Mouse (Mus musculus): ENCODE data around the gene Hnrnpm. TPM values are rescaled to one million over a fixed set of nuclear protein-coding genes. Genes with fewer than 3 reads are reported as not detected.

Gene Hnrnpm
- polyA plus RNA-seq, 1 experiment = 220 TPM

DNA sequence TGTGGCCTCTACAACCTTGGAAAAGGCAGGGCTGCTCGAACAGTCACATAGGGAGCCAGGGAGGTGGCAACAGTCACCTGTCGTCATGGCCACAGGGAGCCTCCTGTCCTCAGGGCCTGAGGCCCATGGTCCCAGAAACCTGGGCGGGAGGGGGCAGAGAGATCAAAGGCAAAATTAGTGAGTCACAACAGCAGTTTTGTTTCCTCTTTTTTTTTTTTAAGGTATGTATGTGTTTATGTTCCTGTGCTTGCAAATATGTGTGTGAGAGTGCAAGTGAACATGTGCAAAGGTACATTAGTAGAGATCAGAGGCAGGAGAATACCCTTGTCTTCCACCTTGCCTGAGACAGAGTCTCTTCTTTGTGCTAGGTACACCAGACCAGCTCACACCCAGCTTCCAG lies 23.2 kb upstream of the Hnrnpm start:
- TF ChIP-seq POLR2A (IDR thresholded peaks at IDR 0.05; ENCODE audit: control insufficient read depth, extremely low read depth, insufficient read depth, low read length, poor library complexity) (no peak), CTCF (IDR thresholded peaks at IDR 0.05; ENCODE audit: borderline replicate concordance, control insufficient read depth, extremely low read depth, insufficient read depth, low read length, poor library complexity) (no peak)
- H3K4me3 ChIP-seq (ENCODE audit: control insufficient read depth, insufficient read depth, low read length) = no peak overlapping the region
- no peak for DNase-seq
- 98% methylated on average over 3 of the region's 3 CpGs for WGBS
- no peaks in the 10 kb centered on the region for H3K27me3 ChIP-seq (ENCODE audit: control insufficient read depth, insufficient read depth, low read length)
- no peaks in the 10 kb centered on the region for H3K4me1 ChIP-seq (replicated peaks; ENCODE audit: control insufficient read depth, insufficient read depth, low read length)
- peaks cover 34% of the 10 kb centered on the region for H3K36me3 ChIP-seq (ENCODE audit: control insufficient read depth, insufficient read depth, low read length)
- no peak overlapping the region for H3K27ac ChIP-seq (ENCODE audit: control insufficient read depth, insufficient read depth, low read length)

DNA sequence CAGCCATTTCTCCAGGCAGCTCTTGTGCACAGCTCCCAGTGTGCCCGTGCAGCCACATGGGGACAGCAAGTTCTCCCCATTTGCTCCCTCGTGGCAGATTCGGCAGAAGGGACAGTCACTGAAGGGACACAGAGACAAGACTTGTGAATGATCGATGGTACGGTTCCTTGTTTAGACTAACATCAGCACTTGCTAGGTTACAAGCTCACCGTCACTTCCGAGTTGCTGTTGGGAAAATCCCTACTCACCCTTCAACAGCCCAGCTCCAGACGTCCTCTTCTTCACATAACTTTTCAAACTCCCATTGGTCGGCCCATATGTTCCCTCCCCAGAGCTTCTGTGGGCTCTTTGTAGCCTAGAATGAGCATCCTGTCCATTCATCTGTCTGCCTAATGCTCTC lies 16.4 kb upstream of the Hnrnpm start:
- 97% methylated on average over 9 of the region's 9 CpGs for WGBS
- no peak overlapping the region for H3K4me3 ChIP-seq (ENCODE audit: control insufficient read depth, insufficient read depth, low read length)
- DNase-seq = no peak
- no peak overlapping the region for H3K27ac ChIP-seq (ENCODE audit: control insufficient read depth, insufficient read depth, low read length)
- no peak for TF ChIP-seq CTCF (IDR thresholded peaks at IDR 0.05; ENCODE audit: borderline replicate concordance, control insufficient read depth, extremely low read depth, insufficient read depth, low read length, poor library complexity)
- TF ChIP-seq POLR2A (IDR thresholded peaks at IDR 0.05; ENCODE audit: control insufficient read depth, extremely low read depth, insufficient read depth, low read length, poor library complexity) = no peak
- peaks cover 38% of the 10 kb centered on the region for H3K36me3 ChIP-seq (ENCODE audit: control insufficient read depth, insufficient read depth, low read length)
- H3K4me1 ChIP-seq (replicated peaks; ENCODE audit: control insufficient read depth, insufficient read depth, low read length) = no peaks in the 10 kb centered on the region
- no peaks in the 10 kb centered on the region for H3K27me3 ChIP-seq (ENCODE audit: control insufficient read depth, insufficient read depth, low read length)

DNA sequence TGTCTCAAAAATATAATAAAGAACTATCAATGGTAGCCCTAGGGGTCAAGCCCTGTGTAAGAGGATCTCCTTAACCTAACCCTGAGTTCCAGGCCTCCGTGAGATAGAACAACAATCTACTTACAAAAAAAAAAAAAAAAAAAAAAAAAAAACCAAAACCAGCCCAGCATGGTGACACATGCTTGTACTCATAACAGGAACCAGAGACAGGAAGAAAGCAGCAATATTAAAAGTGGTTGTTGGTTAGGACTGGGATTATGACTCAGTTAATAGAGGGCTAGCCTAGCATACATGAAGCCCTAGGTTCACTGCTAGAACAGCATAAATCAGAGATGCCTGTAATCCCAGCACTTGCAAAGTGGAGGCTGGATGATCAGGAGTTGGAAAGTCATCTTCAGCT lies 15.5 kb upstream of the Hnrnpm start:
- H3K4me3 ChIP-seq (ENCODE audit: control insufficient read depth, insufficient read depth, low read length) = no peak overlapping the region
- peaks cover 40% of the 10 kb centered on the region for H3K36me3 ChIP-seq (ENCODE audit: control insufficient read depth, insufficient read depth, low read length)
- H3K27ac ChIP-seq (ENCODE audit: control insufficient read depth, insufficient read depth, low read length) = no peak overlapping the region
- TF ChIP-seq CTCF (IDR thresholded peaks at IDR 0.05; ENCODE audit: borderline replicate concordance, control insufficient read depth, extremely low read depth, insufficient read depth, low read length, poor library complexity) = no peak
- no peak for TF ChIP-seq POLR2A (IDR thresholded peaks at IDR 0.05; ENCODE audit: control insufficient read depth, extremely low read depth, insufficient read depth, low read length, poor library complexity)
- no peak for DNase-seq
- WGBS = 67% methylated on average over 1 of the region's 1 CpGs
- no peaks in the 10 kb centered on the region for H3K27me3 ChIP-seq (ENCODE audit: control insufficient read depth, insufficient read depth, low read length)
- no peaks in the 10 kb centered on the region for H3K4me1 ChIP-seq (replicated peaks; ENCODE audit: control insufficient read depth, insufficient read depth, low read length)

DNA sequence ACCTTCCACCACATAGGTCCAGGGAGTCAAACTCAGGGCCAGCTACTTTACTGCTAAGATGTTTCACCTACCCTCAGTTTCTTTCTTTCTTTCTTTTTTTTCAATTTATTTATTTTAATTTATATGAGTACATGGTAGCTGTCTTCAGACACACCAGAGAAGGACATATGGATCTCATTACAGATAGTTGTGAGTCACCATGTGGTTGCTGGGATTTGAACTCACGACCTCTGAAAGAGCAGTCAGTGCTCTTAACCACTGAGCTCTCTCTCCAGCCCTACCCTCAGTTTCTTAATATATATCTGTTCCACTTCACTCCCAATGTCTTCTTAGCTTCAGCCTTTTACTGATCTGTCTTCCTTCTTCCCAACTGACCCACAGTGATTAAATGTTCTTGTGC lies 8.8 kb upstream of the Hnrnpm start:
- H3K27ac ChIP-seq (ENCODE audit: control insufficient read depth, insufficient read depth, low read length) = no peak overlapping the region
- H3K4me3 ChIP-seq (ENCODE audit: control insufficient read depth, insufficient read depth, low read length) = no peak overlapping the region
- H3K27me3 ChIP-seq (ENCODE audit: control insufficient read depth, insufficient read depth, low read length) = no peaks in the 10 kb centered on the region
- WGBS = 88% methylated on average over 1 of the region's 1 CpGs
- TF ChIP-seq CTCF (IDR thresholded peaks at IDR 0.05; ENCODE audit: borderline replicate concordance, control insufficient read depth, extremely low read depth, insufficient read depth, low read length, poor library complexity) (no peak), POLR2A (IDR thresholded peaks at IDR 0.05; ENCODE audit: control insufficient read depth, extremely low read depth, insufficient read depth, low read length, poor library complexity) (no peak)
- DNase-seq = no peak
- peaks cover 42% of the 10 kb centered on the region for H3K36me3 ChIP-seq (ENCODE audit: control insufficient read depth, insufficient read depth, low read length)
- H3K4me1 ChIP-seq (replicated peaks; ENCODE audit: control insufficient read depth, insufficient read depth, low read length) = no peaks in the 10 kb centered on the region

DNA sequence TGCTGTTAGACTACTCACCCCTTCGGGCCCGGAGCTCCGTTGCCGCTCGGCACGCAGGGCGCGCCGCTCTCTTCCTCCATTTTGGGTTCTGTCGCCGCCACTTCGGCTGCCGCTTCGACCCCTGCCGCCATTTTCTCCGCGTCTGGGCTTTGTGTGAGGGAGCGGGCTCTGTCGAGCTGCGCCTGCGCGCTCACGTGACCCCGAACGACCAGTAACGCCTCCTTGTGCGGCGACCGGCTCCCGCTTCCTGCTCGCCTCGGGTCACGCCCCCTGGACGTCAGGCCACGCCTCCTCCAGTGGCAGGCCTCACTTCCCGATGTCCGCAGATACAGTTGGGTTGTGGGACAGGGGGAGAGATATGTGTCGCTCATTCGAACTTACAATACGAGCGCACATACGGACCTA lies 1.4 kb downstream of the Hnrnpm start:
- DNase-seq = peak; percentile 99
- TF ChIP-seq CTCF (IDR thresholded peaks at IDR 0.05; ENCODE audit: borderline replicate concordance, control insufficient read depth, extremely low read depth, insufficient read depth, low read length, poor library complexity) = no peak
- TF ChIP-seq POLR2A (IDR thresholded peaks at IDR 0.05; ENCODE audit: control insufficient read depth, extremely low read depth, insufficient read depth, low read length, poor library complexity) = peak; percentile 95
- under 1% methylated on average over 42 of the region's 42 CpGs for WGBS
- peak overlapping the region; percentile 50 for H3K27ac ChIP-seq (ENCODE audit: control insufficient read depth, insufficient read depth, low read length)
- no peaks in the 10 kb centered on the region; the same call in 1 of the 2 replicates for H3K4me1 ChIP-seq (replicated peaks; ENCODE audit: control insufficient read depth, insufficient read depth, low read length)
- H3K4me3 ChIP-seq (ENCODE audit: control insufficient read depth, insufficient read depth, low read length) = peak overlapping the region; percentile 73
- no peaks in the 10 kb centered on the region for H3K27me3 ChIP-seq (ENCODE audit: control insufficient read depth, insufficient read depth, low read length)
- no peaks in the 10 kb centered on the region for H3K36me3 ChIP-seq (ENCODE audit: control insufficient read depth, insufficient read depth, low read length)

DNA sequence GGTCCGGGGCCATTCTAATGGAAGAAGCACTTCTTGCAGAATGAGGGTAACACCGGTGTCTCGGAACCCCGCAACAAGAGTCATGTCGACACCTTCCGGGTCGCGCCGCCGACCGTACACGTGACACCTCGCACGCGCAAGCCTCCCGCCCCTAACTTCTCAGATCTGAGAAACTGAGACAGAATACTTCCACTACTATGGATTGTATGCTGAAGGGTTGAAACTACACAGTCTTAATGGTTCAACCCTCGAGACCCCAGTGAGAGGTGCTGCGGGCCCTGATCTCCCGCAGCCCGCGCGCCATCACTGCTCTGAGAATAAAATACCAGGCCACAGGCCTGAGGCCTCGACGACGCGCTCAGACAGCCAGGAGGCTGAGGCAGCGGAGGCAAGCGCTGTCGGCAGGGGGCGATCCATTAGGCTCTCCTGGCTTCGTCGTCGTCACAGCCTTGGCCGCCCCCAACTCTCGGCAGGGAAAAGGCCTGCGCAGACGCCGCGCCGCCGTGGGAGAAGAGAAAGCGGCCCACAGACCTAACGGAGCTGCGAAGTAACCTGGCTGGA lies 1.9 kb downstream of the Hnrnpm start:
- TF ChIP-seq CTCF (IDR thresholded peaks at IDR 0.05; ENCODE audit: borderline replicate concordance, control insufficient read depth, extremely low read depth, insufficient read depth, low read length, poor library complexity) (0 out of 2 replicates have a peak, but pooled peaks have one; percentile 31), POLR2A (IDR thresholded peaks at IDR 0.05; ENCODE audit: control insufficient read depth, extremely low read depth, insufficient read depth, low read length, poor library complexity) (no peak)
- Histone ChIP-seq H3K36me3 (ENCODE audit: control insufficient read depth, insufficient read depth, low read length) (no peaks in the 10 kb centered on the region), H3K4me3 (ENCODE audit: control insufficient read depth, insufficient read depth, low read length) (peak overlapping the region; percentile 73), H3K27me3 (ENCODE audit: control insufficient read depth, insufficient read depth, low read length) (no peaks in the 10 kb centered on the region), H3K27ac (ENCODE audit: control insufficient read depth, insufficient read depth, low read length) (peak overlapping the region; percentile 50), H3K4me1 (replicated peaks; ENCODE audit: control insufficient read depth, insufficient read depth, low read length) (no peaks in the 10 kb centered on the region; the same call in 1 of the 2 replicates)
- DNase-seq = peak; percentile 74
- WGBS = under 1% methylated on average over 41 of the region's 44 CpGs

DNA sequence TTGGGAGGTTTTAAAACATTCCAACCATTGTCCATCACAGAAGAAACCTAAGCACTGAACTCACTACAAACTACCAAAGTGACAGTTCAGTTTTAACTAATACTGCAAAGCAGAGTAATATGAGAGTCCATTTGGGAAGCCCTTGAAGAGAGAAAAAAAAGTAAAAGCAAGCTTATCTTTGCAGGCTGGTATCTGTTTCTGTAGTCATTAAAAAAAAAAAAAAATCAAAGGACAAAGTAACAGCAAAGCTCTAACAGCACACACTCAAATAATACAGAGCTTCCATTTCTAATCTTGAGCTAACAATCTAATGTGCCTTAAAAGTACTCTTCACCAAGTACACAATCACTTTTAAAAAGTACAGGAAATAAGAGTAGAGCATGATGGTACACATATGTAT lies 4.9 kb downstream of the Hnrnpm start:
- Histone ChIP-seq H3K36me3 (ENCODE audit: control insufficient read depth, insufficient read depth, low read length) (peaks cover 8% of the 10 kb centered on the region), H3K4me1 (replicated peaks; ENCODE audit: control insufficient read depth, insufficient read depth, low read length) (no peaks in the 10 kb centered on the region; the same call in 1 of the 2 replicates), H3K4me3 (ENCODE audit: control insufficient read depth, insufficient read depth, low read length) (no peak overlapping the region), H3K27me3 (ENCODE audit: control insufficient read depth, insufficient read depth, low read length) (no peaks in the 10 kb centered on the region), H3K27ac (ENCODE audit: control insufficient read depth, insufficient read depth, low read length) (no peak overlapping the region)
- DNase-seq = no peak
- TF ChIP-seq POLR2A (IDR thresholded peaks at IDR 0.05; ENCODE audit: control insufficient read depth, extremely low read depth, insufficient read depth, low read length, poor library complexity) = no peak
- no peak for TF ChIP-seq CTCF (IDR thresholded peaks at IDR 0.05; ENCODE audit: borderline replicate concordance, control insufficient read depth, extremely low read depth, insufficient read depth, low read length, poor library complexity)

All from thymus, adult 2 months (tissue).